Mouse (Mus musculus): ENCODE measurements around the gene Ralgps1. TPM values are rescaled to one million over a fixed set of nuclear protein-coding genes. Genes with fewer than 3 reads are reported as not detected.
"Not testable (repeated sequence)": the region's sequence is repeated elsewhere in the genome, so short reads cannot be mapped to it uniquely, and the experiment has no call there.

Gene Ralgps1
- polyA plus RNA-seq, 1 experiment from 2014 or later: 32.0 TPM

- Histone ChIP-seq H3K27me3 (replicated peaks; ENCODE audit: control insufficient read depth, insufficient read depth, low read length) (no peaks in the 10 kb centered on the region), H3K9ac (ENCODE audit: low read depth, low read length) (no peak overlapping the region), H3K4me3 (ENCODE audit: low read length) (no peak overlapping the region), H3K4me1 (ENCODE audit: control insufficient read depth, insufficient read depth, low read depth, low read length) (peaks cover 14% of the 10 kb centered on the region), H3K9me3 (ENCODE audit: control insufficient read depth, low read length) (no peaks in the 10 kb centered on the region), H3K27ac (ENCODE audit: low read depth, low read length) (no peak overlapping the region), H3K4me2 (ENCODE audit: low read length) (no peak overlapping the region), H3K36me3 (ENCODE audit: control insufficient read depth, insufficient read depth, low read length) (0 out of 2 replicates have a peak, but pooled peaks cover 3% of the 10 kb centered on the region)
- 65% methylated on average over 4 of the region's 4 CpGs for WGBS
- no peak for ATAC-seq
Observed at GRCm38 (mm10) chr2:33342148-33342547, 29.1 kb downstream of the Ralgps1 start.

- Histone ChIP-seq H3K9me3 (ENCODE audit: control insufficient read depth, low read length) (no peaks in the 10 kb centered on the region), H3K27me3 (replicated peaks; ENCODE audit: control insufficient read depth, insufficient read depth, low read length) (no peaks in the 10 kb centered on the region), H3K27ac (ENCODE audit: low read depth, low read length) (no peak overlapping the region), H3K4me3 (ENCODE audit: low read length) (no peak overlapping the region), H3K36me3 (ENCODE audit: control insufficient read depth, insufficient read depth, low read length) (peaks cover 21% of the 10 kb centered on the region), H3K4me2 (ENCODE audit: low read length) (no peak overlapping the region), H3K9ac (ENCODE audit: low read depth, low read length) (no peak overlapping the region), H3K4me1 (ENCODE audit: control insufficient read depth, insufficient read depth, low read depth, low read length) (no peaks in the 10 kb centered on the region)
- no peak for ATAC-seq
Observed at GRCm38 (mm10) chr2:33335789-33336188, 35.5 kb downstream of the Ralgps1 start.

DNA sequence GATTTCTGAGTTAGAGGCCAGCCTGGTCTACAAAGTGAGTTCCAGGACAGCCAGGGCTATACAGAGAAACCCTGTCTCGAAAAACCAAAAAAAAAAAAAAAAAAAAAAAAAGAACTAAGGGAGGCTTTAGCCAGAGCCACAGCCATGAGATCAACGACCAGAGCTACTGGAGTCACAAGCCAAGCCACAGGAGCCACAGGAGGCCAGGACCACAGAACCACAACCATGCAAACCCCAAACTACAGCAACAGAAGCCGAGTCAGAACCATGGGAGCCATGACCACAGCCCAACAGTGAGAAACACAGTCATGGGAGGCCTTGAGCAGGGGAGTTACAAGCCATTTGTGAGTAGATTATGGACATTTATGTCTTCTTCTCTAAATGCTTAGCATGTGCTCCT, 41.7 kb downstream of the Ralgps1 start:
- no peaks in the 10 kb centered on the region for H3K36me3 ChIP-seq (ENCODE audit: control insufficient read depth, insufficient read depth, low read length)
- H3K4me1 ChIP-seq (ENCODE audit: control insufficient read depth, insufficient read depth, low read depth, low read length): peaks cover 2% of the 10 kb centered on the region; the same call in 1 of the 2 replicates
- no peaks in the 10 kb centered on the region for H3K27me3 ChIP-seq (replicated peaks; ENCODE audit: control insufficient read depth, insufficient read depth, low read length)
- 83% methylated on average over 2 of the region's 3 CpGs for WGBS
- no peak for ATAC-seq
- no peak overlapping the region for H3K4me2 ChIP-seq (ENCODE audit: low read length)
- no peaks in the 10 kb centered on the region for H3K9me3 ChIP-seq (ENCODE audit: control insufficient read depth, low read length)
- no peak overlapping the region for H3K27ac ChIP-seq (ENCODE audit: low read depth, low read length)
- H3K4me3 ChIP-seq (ENCODE audit: low read length): no peak overlapping the region
- H3K9ac ChIP-seq (ENCODE audit: low read depth, low read length): no peak overlapping the region

- Histone ChIP-seq H3K4me1 (ENCODE audit: control insufficient read depth, insufficient read depth, low read depth, low read length) (peaks cover 2% of the 10 kb centered on the region; the same call in 1 of the 2 replicates), H3K36me3 (ENCODE audit: control insufficient read depth, insufficient read depth, low read length) (peaks cover 4% of the 10 kb centered on the region), H3K27me3 (replicated peaks; ENCODE audit: control insufficient read depth, insufficient read depth, low read length) (no peaks in the 10 kb centered on the region), H3K9ac (ENCODE audit: low read depth, low read length) (no peak overlapping the region), H3K9me3 (ENCODE audit: control insufficient read depth, low read length) (no peaks in the 10 kb centered on the region), H3K4me3 (ENCODE audit: low read length) (no peak overlapping the region), H3K27ac (ENCODE audit: low read depth, low read length) (no peak overlapping the region), H3K4me2 (ENCODE audit: low read length) (no peak overlapping the region)
- no peak for ATAC-seq
- WGBS: 96% methylated on average over 1 of the region's 1 CpGs
Observed at GRCm38 (mm10) chr2:33328941-33329340, 42.3 kb downstream of the Ralgps1 start.

GRCm38 (mm10) chr2:33325359-33325758, 45.9 kb downstream of the Ralgps1 start:
- no peaks in the 10 kb centered on the region for H3K27me3 ChIP-seq (replicated peaks; ENCODE audit: control insufficient read depth, insufficient read depth, low read length)
- WGBS: 74% methylated on average over 3 of the region's 3 CpGs
- H3K4me3 ChIP-seq (ENCODE audit: low read length): no peak overlapping the region
- H3K27ac ChIP-seq (ENCODE audit: low read depth, low read length): no peak overlapping the region
- no peaks in the 10 kb centered on the region for H3K9me3 ChIP-seq (ENCODE audit: control insufficient read depth, low read length)
- no peak overlapping the region for H3K9ac ChIP-seq (ENCODE audit: low read depth, low read length)
- H3K4me2 ChIP-seq (ENCODE audit: low read length): no peak overlapping the region
- peaks cover 2% of the 10 kb centered on the region; the same call in 1 of the 2 replicates for H3K4me1 ChIP-seq (ENCODE audit: control insufficient read depth, insufficient read depth, low read depth, low read length)
- ATAC-seq: no peak
- peaks cover 4% of the 10 kb centered on the region for H3K36me3 ChIP-seq (ENCODE audit: control insufficient read depth, insufficient read depth, low read length)

- Histone ChIP-seq H3K4me3 (ENCODE audit: low read length) (no peak overlapping the region), H3K4me1 (ENCODE audit: control insufficient read depth, insufficient read depth, low read depth, low read length) (peaks cover 2% of the 10 kb centered on the region; the same call in 1 of the 2 replicates), H3K9me3 (ENCODE audit: control insufficient read depth, low read length) (no peaks in the 10 kb centered on the region), H3K36me3 (ENCODE audit: control insufficient read depth, insufficient read depth, low read length) (peaks cover 4% of the 10 kb centered on the region), H3K27ac (ENCODE audit: low read depth, low read length) (no peak overlapping the region), H3K9ac (ENCODE audit: low read depth, low read length) (no peak overlapping the region), H3K4me2 (ENCODE audit: low read length) (no peak overlapping the region), H3K27me3 (replicated peaks; ENCODE audit: control insufficient read depth, insufficient read depth, low read length) (no peaks in the 10 kb centered on the region)
- WGBS: 84% methylated on average over 8 of the region's 8 CpGs
- no peak for ATAC-seq
Observed at GRCm38 (mm10) chr2:33323799-33324595, 47.3 kb downstream of the Ralgps1 start.

GRCm38 (mm10) chr2:33323043-33323625, 48.2 kb downstream of the Ralgps1 start:
- not testable (repeated sequence) for ATAC-seq; H3K27me3 ChIP-seq (replicated peaks; ENCODE audit: control insufficient read depth, insufficient read depth, low read length); H3K4me2 ChIP-seq (ENCODE audit: low read length); H3K36me3 ChIP-seq (ENCODE audit: control insufficient read depth, insufficient read depth, low read length); H3K27ac ChIP-seq (ENCODE audit: low read depth, low read length); H3K9me3 ChIP-seq (ENCODE audit: control insufficient read depth, low read length); H3K4me3 ChIP-seq (ENCODE audit: low read length); H3K9ac ChIP-seq (ENCODE audit: low read depth, low read length); H3K4me1 ChIP-seq (ENCODE audit: control insufficient read depth, insufficient read depth, low read depth, low read length)
- WGBS: 47% methylated on average over 9 of the region's 9 CpGs

- no peak overlapping the region for H3K9ac ChIP-seq (ENCODE audit: low read depth, low read length)
- no peak for ATAC-seq
- peaks cover 12% of the 10 kb centered on the region for H3K4me1 ChIP-seq (ENCODE audit: control insufficient read depth, insufficient read depth, low read depth, low read length)
- H3K36me3 ChIP-seq (ENCODE audit: control insufficient read depth, insufficient read depth, low read length): peaks cover 4% of the 10 kb centered on the region
- no peak overlapping the region for H3K4me2 ChIP-seq (ENCODE audit: low read length)
- H3K27ac ChIP-seq (ENCODE audit: low read depth, low read length): no peak overlapping the region
- no peaks in the 10 kb centered on the region for H3K9me3 ChIP-seq (ENCODE audit: control insufficient read depth, low read length)
- H3K4me3 ChIP-seq (ENCODE audit: low read length): no peak overlapping the region
- 74% methylated on average over 2 of the region's 2 CpGs for WGBS
- no peaks in the 10 kb centered on the region for H3K27me3 ChIP-seq (replicated peaks; ENCODE audit: control insufficient read depth, insufficient read depth, low read length)
Observed at GRCm38 (mm10) chr2:33321641-33322040, 49.6 kb downstream of the Ralgps1 start.

DNA sequence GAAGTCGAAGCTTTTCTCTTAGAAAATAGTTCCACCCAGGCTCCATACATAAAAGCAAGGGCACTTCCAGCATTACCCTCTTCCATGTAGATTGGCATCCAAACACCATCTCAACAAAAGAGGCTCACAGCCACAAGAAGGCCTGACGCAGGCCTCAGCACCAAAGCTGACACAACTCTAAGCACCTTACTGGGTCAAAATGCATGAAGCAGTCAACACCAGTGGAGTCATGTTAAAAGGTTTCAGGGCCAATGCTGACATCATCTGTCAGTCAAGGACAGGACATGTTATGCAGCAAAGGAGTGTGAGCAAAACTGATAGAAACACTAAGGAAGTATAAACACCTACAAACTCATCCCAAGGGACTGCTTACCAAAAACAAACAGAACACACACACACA, 50.3 kb downstream of the Ralgps1 start:
- Histone ChIP-seq H3K9ac (ENCODE audit: low read depth, low read length) (no peak overlapping the region), H3K4me3 (ENCODE audit: low read length) (no peak overlapping the region), H3K36me3 (ENCODE audit: control insufficient read depth, insufficient read depth, low read length) (peaks cover 4% of the 10 kb centered on the region), H3K4me1 (ENCODE audit: control insufficient read depth, insufficient read depth, low read depth, low read length) (peaks cover 16% of the 10 kb centered on the region), H3K27ac (ENCODE audit: low read depth, low read length) (no peak overlapping the region), H3K9me3 (ENCODE audit: control insufficient read depth, low read length) (no peaks in the 10 kb centered on the region), H3K27me3 (replicated peaks; ENCODE audit: control insufficient read depth, insufficient read depth, low read length) (no peaks in the 10 kb centered on the region), H3K4me2 (ENCODE audit: low read length) (no peak overlapping the region)
- 96% methylated on average over 2 of the region's 2 CpGs for WGBS
- ATAC-seq: no peak
